ENCODE assay signal across 8 mouse cellular contexts in the genomic region with DNA sequence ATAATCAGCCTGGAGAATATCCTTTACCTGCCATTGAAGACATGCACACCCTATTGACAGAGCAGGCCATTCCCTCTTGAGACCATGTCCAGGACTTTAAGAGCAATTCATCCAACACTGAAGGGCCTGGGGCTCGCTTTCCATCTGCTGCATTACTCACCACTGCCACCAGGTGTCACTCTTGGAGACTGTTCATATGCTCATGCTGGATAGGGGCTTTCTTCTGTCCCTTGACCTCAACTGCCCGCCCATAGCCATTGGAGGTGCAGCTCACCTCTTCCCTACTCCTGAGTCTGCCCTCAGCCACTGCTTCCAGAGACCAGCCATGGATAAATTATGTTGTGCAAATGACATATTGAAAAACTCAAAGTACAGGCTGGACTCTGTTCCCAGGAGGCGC.
DNase-seq lines count a peak whose midpoint lies in the region; ATAC-seq and TF ChIP-seq lines count a peak whose summit lies in the region.

No protein-coding gene starts in this region.

- 0 out of 2 replicates have a peak, but pooled peaks have one; percentile 27 for ATAC-seq in forebrain, embryonic 12.5 days (ENCODE audit: low FRiP score)
- no peak for ATAC-seq in forebrain, embryonic 16.5 days
- no peak for ATAC-seq in lung, postnatal 0 days

- TF ChIP-seq CTCF in lung, postnatal 0 days (IDR thresholded peaks at IDR 0.05), result peak; percentile 85
- peak; percentile 62; the same call in 1 of the 2 replicates for TF ChIP-seq CTCF in spleen, adult 2 months (IDR thresholded peaks at IDR 0.05; ENCODE audit: extremely low read depth, insufficient read depth, insufficient read length, insufficient replicate concordance)

- H3K9me3 ChIP-seq in forebrain, embryonic 12.5 days, result no peaks in the 10 kb centered on the region
- no peaks in the 10 kb centered on the region for H3K9me3 ChIP-seq in forebrain, embryonic 16.5 days (ENCODE audit: control insufficient read depth, low read length)
- no peaks in the 10 kb centered on the region for H3K9me3 ChIP-seq in lung, postnatal 0 days (ENCODE audit: low read length)

- no peak for TF ChIP-seq POLR2A in spleen, adult 2 months (IDR thresholded peaks at IDR 0.05; ENCODE audit: low read depth, low read length)

- H3K36me3 ChIP-seq in forebrain, embryonic 12.5 days (replicated peaks), result no peaks in the 10 kb centered on the region
- H3K36me3 ChIP-seq in forebrain, embryonic 16.5 days (ENCODE audit: control insufficient read depth, insufficient read depth), result no peaks in the 10 kb centered on the region
- no peaks in the 10 kb centered on the region for H3K36me3 ChIP-seq in lung, postnatal 0 days (ENCODE audit: insufficient read depth, low read length)
- H3K36me3 ChIP-seq in spleen, adult 2 months (ENCODE audit: control insufficient read depth, insufficient read depth, low read length), result no peaks in the 10 kb centered on the region

- 34% methylated on average over 3 of the region's 3 CpGs for WGBS in forebrain, embryonic 12.5 days
- WGBS in forebrain, embryonic 16.5 days, result 32% methylated on average over 3 of the region's 3 CpGs
- 37% methylated on average over 3 of the region's 3 CpGs for WGBS in lung, postnatal 0 days
- WGBS in spleen, adult 2 months, result 38% methylated on average over 3 of the region's 3 CpGs

- H3K4me3 ChIP-seq in forebrain, embryonic 12.5 days (replicated peaks), result no peak overlapping the region
- H3K4me3 ChIP-seq in forebrain, embryonic 16.5 days (replicated peaks; ENCODE audit: low read length), result no peak overlapping the region
- no peak overlapping the region for H3K4me3 ChIP-seq in lung, postnatal 0 days (ENCODE audit: low read depth, low read length)
- no peak overlapping the region for H3K4me3 ChIP-seq in spleen, adult 2 months (ENCODE audit: extremely low read depth, insufficient read depth, insufficient read length)

- no peak overlapping the region for H3K4me2 ChIP-seq in forebrain, embryonic 12.5 days
- no peak overlapping the region for H3K4me2 ChIP-seq in forebrain, embryonic 16.5 days (ENCODE audit: low read length)
- H3K4me2 ChIP-seq in lung, postnatal 0 days (replicated peaks; ENCODE audit: low read depth, low read length), result no peak overlapping the region

- 0 out of 2 replicates have a peak, but pooled peaks cover 3% of the 10 kb centered on the region for H3K27me3 ChIP-seq in forebrain, embryonic 12.5 days
- no peaks in the 10 kb centered on the region for H3K27me3 ChIP-seq in forebrain, embryonic 16.5 days (replicated peaks; ENCODE audit: control insufficient read depth, insufficient read depth, low read length)
- H3K27me3 ChIP-seq in lung, postnatal 0 days (replicated peaks; ENCODE audit: insufficient read depth, low read length), result no peaks in the 10 kb centered on the region
- H3K27me3 ChIP-seq in spleen, adult 2 months (ENCODE audit: control insufficient read depth, insufficient read depth, low read length), result no peaks in the 10 kb centered on the region

- H3K27ac ChIP-seq in forebrain, embryonic 12.5 days, result no peak overlapping the region
- no peak overlapping the region for H3K27ac ChIP-seq in forebrain, embryonic 16.5 days (ENCODE audit: low read length)
- no peak overlapping the region for H3K27ac ChIP-seq in lung, postnatal 0 days (ENCODE audit: low read length)
- no peak overlapping the region for H3K27ac ChIP-seq in spleen, adult 2 months (ENCODE audit: insufficient read depth, low read length)

- peak; percentile 61 for DNase-seq in 3T3-L1 (ENCODE audit: low read depth, low spot score)
- DNase-seq in adrenal gland, adult 18-20 months (ENCODE audit: low spot score in 2 of 2), result peak; percentile 48 to 60
- DNase-seq in embryo, embryonic 10 days (ENCODE audit: low spot score), result peak; percentile 81
- peak; percentile 13 to 47 for DNase-seq in kidney, adult 8-10 months
- DNase-seq in lung, postnatal 0 days (ENCODE audit: low spot score), result peak; percentile 38
- DNase-seq in spleen, adult 2 months (ENCODE audit: low read depth in 1 of 2, low spot score in 2 of 2), result peak in 1 of 2 experiments; percentile 35

- H3K4me1 ChIP-seq in forebrain, embryonic 12.5 days, result 0 out of 2 replicates have a peak, but pooled peaks cover under 1% of the 10 kb centered on the region
- no peaks in the 10 kb centered on the region for H3K4me1 ChIP-seq in forebrain, embryonic 16.5 days (replicated peaks; ENCODE audit: control insufficient read depth, insufficient read depth, low read length)
- H3K4me1 ChIP-seq in lung, postnatal 0 days (ENCODE audit: insufficient read depth, low read depth, low read length), result no peaks in the 10 kb centered on the region
- no peaks in the 10 kb centered on the region for H3K4me1 ChIP-seq in spleen, adult 2 months (ENCODE audit: control insufficient read depth, insufficient read depth, insufficient read length)

- H3K9ac ChIP-seq in forebrain, embryonic 12.5 days, result no peak overlapping the region
- no peak overlapping the region for H3K9ac ChIP-seq in forebrain, embryonic 16.5 days (replicated peaks; ENCODE audit: low read depth, low read length)
- no peak overlapping the region for H3K9ac ChIP-seq in lung, postnatal 0 days (replicated peaks; ENCODE audit: low read depth)

- no peak for TF ChIP-seq EP300 in lung, postnatal 0 days (IDR thresholded peaks at IDR 0.05)
